21 mouse cellular contexts compared by ENCODE assay signal in the genomic region with DNA sequence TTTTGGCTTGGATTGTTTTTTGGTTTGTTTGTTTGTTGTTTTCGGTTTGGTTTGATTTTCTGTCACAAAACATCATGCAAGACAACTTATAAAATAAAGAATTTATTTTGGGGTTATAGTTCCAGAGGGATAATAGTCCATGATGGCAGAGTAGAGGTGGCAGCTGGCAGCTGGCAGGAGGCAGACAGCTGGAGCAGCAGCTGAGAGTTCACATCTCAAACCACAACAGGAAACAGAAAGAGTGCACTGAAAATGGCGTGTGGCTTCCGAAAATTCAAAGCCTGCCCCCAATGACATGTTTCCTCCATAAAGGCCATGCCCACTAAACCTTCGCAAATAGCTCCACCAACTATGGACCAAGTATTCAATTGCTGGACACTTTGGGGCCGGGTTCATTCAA.
DNase-seq lines count a peak whose midpoint lies in the region; TF ChIP-seq lines count a peak whose summit lies in the region.
"Had no signal": no experiment of that assay in that cellular context is flagged by ENCODE, and none has a peak within 500 bp of the region (broad histone marks: within the 10 kb centered on the region; RNA-seq: fewer than 3 reads in every experiment).

No protein-coding gene starts in this region.

- TF ChIP-seq POLR2A in myocyte (IDR thresholded peaks at IDR 0.05; ENCODE audit: insufficient read length, low read depth) = no peak

- TF ChIP-seq CTCF in C2C12 (IDR thresholded peaks at IDR 0.05; ENCODE audit: control insufficient read depth, insufficient read depth, insufficient read length) = no peak

- no peaks in the 10 kb centered on the region for H3K36me3 ChIP-seq in C2C12 (ENCODE audit: control insufficient read depth, insufficient read depth)
- no peaks in the 10 kb centered on the region for H3K36me3 ChIP-seq in myocyte (ENCODE audit: control insufficient read depth, insufficient read depth)
- H3K36me3 ChIP-seq: G1E had no signal

- H3ac ChIP-seq in C2C12 (ENCODE audit: control insufficient read depth, insufficient read length, low read depth) (no peak overlapping the region), myocyte (ENCODE audit: control insufficient read depth, insufficient read length) (no peak overlapping the region)

- H3K4me2 ChIP-seq in myocyte (ENCODE audit: low read depth) = no peak overlapping the region

- peak; percentile 41 for DNase-seq in 416B (ENCODE audit: low read depth)
- no peak for DNase-seq in urinary bladder, adult 2 months (ENCODE audit: low spot score)
- DNase-seq in MN1 (ENCODE audit: low spot score) = no peak
- no peak for DNase-seq in embryo, embryonic 10.5 days (ENCODE audit: low spot score)
- DNase-seq: adrenal gland, adult 2 months; adrenal gland, adult 8-10 months; adrenal gland, postnatal 10 days; adrenal gland, postnatal 14 days; adrenal gland, postnatal 25 days; adrenal gland, postnatal 36 days; B cell, adult 2 months; cerebellum, adult 11 months; cerebellum, adult 11-12 months; cerebellum, adult 18-20 months; cerebellum, adult 2 months; cerebellum, adult 8-10 months; cerebellum, adult 9-10 months had no signal

- H3K79me3 ChIP-seq in C2C12 (ENCODE audit: low read depth) = no peaks in the 10 kb centered on the region

- H3K27me3 ChIP-seq in C2C12 (ENCODE audit: control insufficient read depth, insufficient read depth, insufficient read length) (no peaks in the 10 kb centered on the region), myocyte (ENCODE audit: control insufficient read depth, insufficient read depth, insufficient read length) (no peaks in the 10 kb centered on the region)
- H3K27me3 ChIP-seq: Patski had no signal

- H3K4me3 ChIP-seq in C2C12 (ENCODE audit: insufficient read depth, poor library complexity, severe bottlenecking) = no peak overlapping the region
- no peak overlapping the region for H3K4me3 ChIP-seq in myocyte

- H3K79me2 ChIP-seq in C2C12 (ENCODE audit: control insufficient read depth, insufficient read depth) (no peaks in the 10 kb centered on the region), myocyte (ENCODE audit: control insufficient read depth, insufficient read depth) (no peaks in the 10 kb centered on the region)

TF ChIP-seq in C2C12, 6 proteins besides CTCF, POLR2A, EP300 and RAD21:
- peak; percentile 67 for TF ChIP-seq MYOD1 (IDR thresholded peaks at IDR 0.05; ENCODE audit: control insufficient read depth, insufficient read length, low read depth)
- no peak for TF ChIP-seq MYOG (IDR thresholded peaks at IDR 0.05; ENCODE audit: control insufficient read depth, extremely low read depth, insufficient read length)

TF ChIP-seq in myocyte, 11 proteins besides CTCF, POLR2A, EP300 and RAD21:
- peak; percentile 56 to 88 (median 76) for TF ChIP-seq MYOG (IDR thresholded peaks at IDR 0.05; ENCODE audit: control insufficient read depth in 1 of 3, insufficient read depth in 1 of 3, insufficient read length in 2 of 3, low read depth in 2 of 3)
- peak; percentile 79 to 96 (median 95) for TF ChIP-seq MYOD1 (IDR thresholded peaks at IDR 0.05; ENCODE audit: control insufficient read depth in 1 of 3, insufficient read length in 2 of 3, low read depth in 2 of 3)
- peak; percentile 96 for TF ChIP-seq TCF12 (IDR thresholded peaks at IDR 0.05; ENCODE audit: insufficient read depth, poor library complexity, severe bottlenecking)
- TF ChIP-seq CEBPB (IDR thresholded peaks at IDR 0.05; ENCODE audit: insufficient read depth, poor library complexity, severe bottlenecking) = no peak
- no peak for TF ChIP-seq SRF (IDR thresholded peaks at IDR 0.05; ENCODE audit: control insufficient read depth, insufficient read length, low read depth)
- TF ChIP-seq TCF3 (IDR thresholded peaks at IDR 0.05; ENCODE audit: insufficient read length, low read depth) = peak; percentile 92
